Mouse (Mus musculus) C2C12 (cell line): ENCODE results near the gene N4bp1. TPM values are rescaled to one million over a fixed set of nuclear protein-coding genes. Genes with fewer than 3 reads are reported as not detected.

Experiments
- H3K27me3 ChIP-seq: one replicate; pipeline ENCODE4 v1.6.1; 2011; ENCODE audit not compliant: control insufficient read depth, insufficient read depth, insufficient read length
- H3K36me3 ChIP-seq: one replicate; pipeline ENCODE4 v1.6.1; 2011; ENCODE audit not compliant: control insufficient read depth, insufficient read depth
- H3K4me3 ChIP-seq: one replicate; pipeline ENCODE4 v1.5.1; 2011; ENCODE audit warnings: mild to moderate bottlenecking, control low read depth; ENCODE audit not compliant: poor library complexity, insufficient read depth, severe bottlenecking
- H3K79me2 ChIP-seq: one replicate; pipeline ENCODE4 v1.6.1; 2011; ENCODE audit not compliant: control insufficient read depth, insufficient read depth
- H3K79me3 ChIP-seq: one replicate; pipeline ENCODE4 v1.6.1; 2011; ENCODE audit warnings: low read depth, control low read depth
- H3ac ChIP-seq: one replicate; pipeline ENCODE3; 2011; ENCODE audit warnings: low read depth; ENCODE audit not compliant: control insufficient read depth, insufficient read length
- CEBPB ChIP-seq: IDR thresholded peaks from one replicate; pipeline ENCODE4 v1.6.1; 2011; ENCODE audit warnings: low read depth, mild to moderate bottlenecking, control low read depth, moderate library complexity
- CTCF ChIP-seq: IDR thresholded peaks from one replicate; pipeline ENCODE4 v1.5.1; 2011; ENCODE audit not compliant: control insufficient read depth, insufficient read depth, insufficient read length
- FOSL1 ChIP-seq: IDR thresholded peaks from one replicate; pipeline ENCODE4 v1.8.0; 2011; ENCODE audit warnings: mild to moderate bottlenecking, low read length; ENCODE audit not compliant: poor library complexity, insufficient read depth, severe bottlenecking
- MAX ChIP-seq: IDR thresholded peaks from one replicate; pipeline ENCODE4 v1.6.1; 2011; ENCODE audit warnings: mild to moderate bottlenecking, control low read depth
- MYOD1 ChIP-seq: IDR thresholded peaks from one replicate; pipeline ENCODE4 v1.6.1; 2011; ENCODE audit warnings: low read depth; ENCODE audit not compliant: control insufficient read depth, insufficient read length
- MYOG ChIP-seq: IDR thresholded peaks from one replicate; pipeline ENCODE4 v1.6.1; 2011; ENCODE audit not compliant: control insufficient read depth, insufficient read length; ENCODE audit errors: extremely low read depth
- USF1 ChIP-seq: IDR thresholded peaks from one replicate; pipeline ENCODE4 v1.6.1; 2011; ENCODE audit warnings: low read depth, mild to moderate bottlenecking, control low read depth, moderate library complexity
- polyA plus RNA-seq: library from polyadenylated mRNA; unstranded; fragments of >200 nt; fragmentation: generic; extraction: Trizol; gene quantifications from one replicate; pipeline ENCODE4 v1.2.1, GENCODE M21; 2012; ENCODE audit warnings: missing spikeins

Gene N4bp1
- polyA plus RNA-seq, 1 experiment, result 6.4 TPM

- TF ChIP-seq MYOG, result no peak
- no peak for TF ChIP-seq CEBPB
- no peak for TF ChIP-seq MAX
- TF ChIP-seq USF1, result no peak
- TF ChIP-seq FOSL1, result no peak
- no peak for TF ChIP-seq MYOD1
- TF ChIP-seq CTCF, result no peak
- peaks cover 32% of the 10 kb centered on the region for H3K36me3 ChIP-seq
- peaks cover 47% of the 10 kb centered on the region for H3K79me3 ChIP-seq
Observed at GRCm38 (mm10) chr8:86862155-86862816, 22.8 kb downstream of the N4bp1 start.

GRCm38 (mm10) chr8:86861516-86861915 lies 23.5 kb downstream of the N4bp1 start:
- TF ChIP-seq MYOD1, result no peak
- TF ChIP-seq USF1, result no peak
- TF ChIP-seq MYOG, result no peak
- TF ChIP-seq FOSL1, result no peak
- no peak for TF ChIP-seq CTCF
- TF ChIP-seq CEBPB, result no peak
- TF ChIP-seq MAX, result no peak
- Histone ChIP-seq H3K4me3 (no peak overlapping the region), H3K36me3 (peaks cover 34% of the 10 kb centered on the region), H3ac (no peak overlapping the region), H3K79me3 (peaks cover 40% of the 10 kb centered on the region), H3K27me3 (no peaks in the 10 kb centered on the region), H3K79me2 (peaks cover 91% of the 10 kb centered on the region)

More at GRCm38 (mm10) chr8:86862155-86862816, 22.8 kb downstream of the N4bp1 start:
- H3ac ChIP-seq, result no peak overlapping the region
- no peak overlapping the region for H3K4me3 ChIP-seq
- peaks cover 92% of the 10 kb centered on the region for H3K79me2 ChIP-seq
- H3K27me3 ChIP-seq, result no peaks in the 10 kb centered on the region

GRCm38 (mm10) chr8:86856248-86856647 lies 28.8 kb downstream of the N4bp1 start:
- peaks cover 26% of the 10 kb centered on the region for H3K79me3 ChIP-seq
- H3K79me2 ChIP-seq, result peaks cover 84% of the 10 kb centered on the region
- no peak for TF ChIP-seq CTCF
- no peak for TF ChIP-seq MAX
- peak; percentile 80 for TF ChIP-seq FOSL1
- TF ChIP-seq USF1, result peak; percentile 11
- TF ChIP-seq CEBPB, result no peak
- TF ChIP-seq MYOD1, result no peak
- no peak for TF ChIP-seq MYOG
- no peak overlapping the region for H3K4me3 ChIP-seq
- no peaks in the 10 kb centered on the region for H3K27me3 ChIP-seq
- no peak overlapping the region for H3ac ChIP-seq
- peaks cover 43% of the 10 kb centered on the region for H3K36me3 ChIP-seq

GRCm38 (mm10) chr8:86854686-86855085 lies 30.4 kb downstream of the N4bp1 start:
- Histone ChIP-seq H3K27me3 (no peaks in the 10 kb centered on the region), H3K79me3 (peaks cover 24% of the 10 kb centered on the region), H3ac (no peak overlapping the region), H3K36me3 (peaks cover 37% of the 10 kb centered on the region), H3K4me3 (no peak overlapping the region), H3K79me2 (peaks cover 68% of the 10 kb centered on the region)
- no peak for TF ChIP-seq MYOD1
- TF ChIP-seq CEBPB, result no peak
- TF ChIP-seq USF1, result no peak
- TF ChIP-seq MYOG, result no peak
- TF ChIP-seq MAX, result no peak
- no peak for TF ChIP-seq FOSL1
- TF ChIP-seq CTCF, result no peak

GRCm38 (mm10) chr8:86853989-86854373 lies 31.1 kb downstream of the N4bp1 start:
- peaks cover 63% of the 10 kb centered on the region for H3K79me2 ChIP-seq
- no peaks in the 10 kb centered on the region for H3K27me3 ChIP-seq
- H3K36me3 ChIP-seq, result peaks cover 36% of the 10 kb centered on the region
- peaks cover 22% of the 10 kb centered on the region for H3K79me3 ChIP-seq
- TF ChIP-seq USF1, result no peak
- no peak for TF ChIP-seq MAX
- no peak for TF ChIP-seq MYOD1
- no peak for TF ChIP-seq MYOG
- no peak for TF ChIP-seq CEBPB
- no peak for TF ChIP-seq FOSL1
- TF ChIP-seq CTCF, result no peak
- no peak overlapping the region for H3K4me3 ChIP-seq
- no peak overlapping the region for H3ac ChIP-seq
